Mouse (Mus musculus) C2C12 (cell line): ENCODE data around the gene Tbkbp1. TPM values are rescaled to one million over a fixed set of nuclear protein-coding genes. Genes with fewer than 3 reads are reported as not detected.

Experiments used
- H3K27me3 ChIP-seq: one replicate; pipeline ENCODE4 v1.6.1; 2011; ENCODE audit not compliant: control insufficient read depth, insufficient read depth, insufficient read length
- H3K36me3 ChIP-seq: one replicate; pipeline ENCODE4 v1.6.1; 2011; ENCODE audit not compliant: control insufficient read depth, insufficient read depth
- H3K4me3 ChIP-seq: one replicate; pipeline ENCODE4 v1.5.1; 2011; ENCODE audit warnings: mild to moderate bottlenecking, control low read depth; ENCODE audit not compliant: poor library complexity, insufficient read depth, severe bottlenecking
- H3K79me2 ChIP-seq: one replicate; pipeline ENCODE4 v1.6.1; 2011; ENCODE audit not compliant: control insufficient read depth, insufficient read depth
- H3K79me3 ChIP-seq: one replicate; pipeline ENCODE4 v1.6.1; 2011; ENCODE audit warnings: low read depth, control low read depth
- H3ac ChIP-seq: one replicate; pipeline ENCODE3; 2011; ENCODE audit warnings: low read depth; ENCODE audit not compliant: control insufficient read depth, insufficient read length
- CEBPB ChIP-seq: IDR thresholded peaks from one replicate; pipeline ENCODE4 v1.6.1; 2011; ENCODE audit warnings: low read depth, mild to moderate bottlenecking, control low read depth, moderate library complexity
- CTCF ChIP-seq: IDR thresholded peaks from one replicate; pipeline ENCODE4 v1.5.1; 2011; ENCODE audit not compliant: control insufficient read depth, insufficient read depth, insufficient read length
- FOSL1 ChIP-seq: IDR thresholded peaks from one replicate; pipeline ENCODE4 v1.8.0; 2011; ENCODE audit warnings: mild to moderate bottlenecking, low read length; ENCODE audit not compliant: poor library complexity, insufficient read depth, severe bottlenecking
- MAX ChIP-seq: IDR thresholded peaks from one replicate; pipeline ENCODE4 v1.6.1; 2011; ENCODE audit warnings: mild to moderate bottlenecking, control low read depth
- MYOD1 ChIP-seq: IDR thresholded peaks from one replicate; pipeline ENCODE4 v1.6.1; 2011; ENCODE audit warnings: low read depth; ENCODE audit not compliant: control insufficient read depth, insufficient read length
- MYOG ChIP-seq: IDR thresholded peaks from one replicate; pipeline ENCODE4 v1.6.1; 2011; ENCODE audit not compliant: control insufficient read depth, insufficient read length; ENCODE audit errors: extremely low read depth
- USF1 ChIP-seq: IDR thresholded peaks from one replicate; pipeline ENCODE4 v1.6.1; 2011; ENCODE audit warnings: low read depth, mild to moderate bottlenecking, control low read depth, moderate library complexity
- polyA plus RNA-seq: library from polyadenylated mRNA; unstranded; fragments of >200 nt; fragmentation: generic; extraction: Trizol; gene quantifications from one replicate; pipeline ENCODE4 v1.2.1, GENCODE M21; 2012; ENCODE audit warnings: missing spikeins

Tbkbp1 gene
- polyA plus RNA-seq, 1 experiment = 0.46 TPM

DNA sequence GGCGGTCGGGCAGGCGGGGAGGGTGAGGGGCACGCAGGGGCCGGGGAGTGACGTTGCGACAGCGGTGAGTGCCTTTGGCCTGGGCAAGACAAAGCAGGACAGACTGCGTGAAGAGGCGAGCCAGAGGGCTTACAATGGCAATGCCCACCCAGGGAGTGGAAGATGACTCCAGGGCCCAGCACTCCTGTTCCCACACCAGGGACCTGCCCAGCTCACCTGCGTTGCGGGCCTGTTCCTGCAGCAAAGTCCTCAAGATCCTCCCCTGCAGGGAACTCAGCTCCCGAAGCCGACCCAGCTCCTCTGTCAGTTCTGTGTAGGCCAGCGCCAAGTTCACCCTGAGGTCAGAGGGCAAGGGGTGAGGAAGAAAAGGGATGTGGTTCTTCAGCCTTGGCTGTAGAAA lies 12.0 kb downstream of the Tbkbp1 start:
- TF ChIP-seq MYOD1 (no peak), USF1 (no peak), FOSL1 (no peak), MYOG (no peak), CEBPB (no peak), MAX (no peak), CTCF (no peak)
- Histone ChIP-seq H3K36me3 (no peaks in the 10 kb centered on the region), H3K27me3 (peaks cover 74% of the 10 kb centered on the region)

DNA sequence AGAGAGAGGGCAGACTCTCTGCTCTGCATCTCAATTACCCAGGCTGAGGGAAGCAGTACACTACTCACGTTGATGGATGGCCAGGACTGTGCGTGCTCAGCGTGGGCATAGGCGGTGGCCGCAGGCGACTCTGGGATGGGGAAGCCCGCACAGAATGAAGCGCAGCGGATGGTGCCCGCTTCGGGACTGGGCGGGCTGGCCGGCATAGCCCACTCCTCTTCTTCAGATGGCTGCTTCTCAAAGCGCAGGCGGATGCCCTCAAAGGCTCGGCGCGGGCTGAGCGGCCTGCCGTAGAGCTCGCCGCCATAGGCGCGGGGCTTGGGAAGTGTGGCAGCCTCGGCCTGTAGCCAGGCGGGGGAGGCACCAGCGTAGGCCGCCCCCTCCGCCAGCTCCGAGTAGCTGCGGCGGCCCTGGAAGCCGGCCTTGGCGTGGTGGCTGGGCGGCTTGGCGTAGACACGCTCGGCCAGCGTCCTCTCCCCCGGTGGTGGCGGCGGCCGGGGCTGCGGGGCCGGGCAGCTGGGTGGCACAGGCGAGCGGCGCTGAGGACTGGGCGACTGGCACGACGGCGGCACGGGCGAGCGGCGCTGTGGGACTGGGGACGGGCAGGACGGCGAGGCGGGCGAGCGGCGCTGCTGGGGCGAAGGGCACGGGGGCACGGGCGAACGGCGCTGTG lies 12.6 kb downstream of the Tbkbp1 start:
- TF ChIP-seq USF1 (no peak), CEBPB (no peak), MAX (no peak), FOSL1 (no peak)
- H3K79me3 ChIP-seq = no peaks in the 10 kb centered on the region
- no peak overlapping the region for H3K4me3 ChIP-seq
- H3K79me2 ChIP-seq = no peaks in the 10 kb centered on the region
- H3K27me3 ChIP-seq = peaks cover 78% of the 10 kb centered on the region
- no peak overlapping the region for H3ac ChIP-seq
- no peaks in the 10 kb centered on the region for H3K36me3 ChIP-seq

More for the DNA sequence above, 12.0 kb downstream of the Tbkbp1 start:
- Histone ChIP-seq H3K79me2 (no peaks in the 10 kb centered on the region), H3K79me3 (no peaks in the 10 kb centered on the region), H3ac (no peak overlapping the region), H3K4me3 (no peak overlapping the region)

DNA sequence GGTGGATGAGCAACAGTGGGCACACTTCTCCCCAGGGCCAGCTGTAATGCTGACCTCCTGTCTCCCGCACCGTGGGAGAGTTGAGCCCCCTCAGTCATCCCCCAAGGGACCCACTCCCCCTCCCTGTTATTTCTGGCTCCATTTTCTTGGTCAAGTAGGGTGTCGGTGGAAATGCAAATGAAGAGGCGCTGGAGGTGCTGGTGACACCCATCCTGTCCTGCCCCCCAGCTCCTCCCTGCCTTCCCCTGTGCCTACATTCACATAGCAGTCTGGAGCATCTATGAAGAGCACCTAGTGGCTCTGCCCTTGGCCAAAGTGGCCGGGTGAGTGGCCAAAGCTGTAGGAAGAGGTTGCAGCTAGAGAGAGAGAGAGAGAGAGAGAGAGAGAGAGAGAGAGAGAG lies 18.0 kb downstream of the Tbkbp1 start:
- H3K36me3 ChIP-seq = no peaks in the 10 kb centered on the region
- TF ChIP-seq MYOD1 (no peak), CEBPB (no peak), USF1 (no peak), FOSL1 (no peak), MYOG (no peak), CTCF (no peak), MAX (no peak)
- no peaks in the 10 kb centered on the region for H3K79me2 ChIP-seq
- no peak overlapping the region for H3K4me3 ChIP-seq
- no peaks in the 10 kb centered on the region for H3K79me3 ChIP-seq
- peaks cover 49% of the 10 kb centered on the region for H3K27me3 ChIP-seq
- no peak overlapping the region for H3ac ChIP-seq

GRCm38 (mm10) chr11:97132185-97132584 lies 19.1 kb downstream of the Tbkbp1 start:
- Histone ChIP-seq H3K4me3 (no peak overlapping the region), H3K27me3 (peaks cover 39% of the 10 kb centered on the region), H3ac (no peak overlapping the region), H3K79me3 (no peaks in the 10 kb centered on the region), H3K36me3 (no peaks in the 10 kb centered on the region), H3K79me2 (no peaks in the 10 kb centered on the region)
- TF ChIP-seq MYOG = no peak
- no peak for TF ChIP-seq CEBPB
- no peak for TF ChIP-seq USF1
- no peak for TF ChIP-seq MYOD1
- TF ChIP-seq CTCF = no peak
- no peak for TF ChIP-seq MAX
- no peak for TF ChIP-seq FOSL1

DNA sequence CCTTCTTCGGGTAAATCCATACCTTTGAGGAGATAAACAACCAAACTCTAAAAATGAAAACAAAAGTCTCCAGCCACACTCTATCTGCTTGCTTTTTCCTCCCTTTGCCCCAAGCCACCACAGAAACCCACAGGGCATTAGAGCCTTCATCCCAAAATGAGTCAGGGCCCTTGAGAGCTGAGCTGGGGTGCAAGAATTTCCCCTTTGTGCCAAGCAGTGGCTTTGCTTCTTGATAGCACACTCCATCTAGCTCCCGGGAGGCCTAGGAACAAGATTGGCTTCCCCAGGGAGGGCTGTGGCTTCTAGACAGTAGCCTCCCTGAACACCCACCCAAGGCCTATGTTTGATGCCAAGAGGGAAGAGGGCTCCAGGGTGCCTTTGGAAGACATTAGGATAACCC lies 19.6 kb downstream of the Tbkbp1 start:
- no peak overlapping the region for H3ac ChIP-seq
- no peaks in the 10 kb centered on the region for H3K79me3 ChIP-seq
- H3K27me3 ChIP-seq = peaks cover 37% of the 10 kb centered on the region
- no peak overlapping the region for H3K4me3 ChIP-seq
- H3K36me3 ChIP-seq = no peaks in the 10 kb centered on the region
- no peak for TF ChIP-seq USF1
- peak; percentile 46 for TF ChIP-seq FOSL1
- no peak for TF ChIP-seq CEBPB
- TF ChIP-seq MYOD1 = no peak
- TF ChIP-seq MAX = peak; percentile 63
- no peaks in the 10 kb centered on the region for H3K79me2 ChIP-seq

DNA sequence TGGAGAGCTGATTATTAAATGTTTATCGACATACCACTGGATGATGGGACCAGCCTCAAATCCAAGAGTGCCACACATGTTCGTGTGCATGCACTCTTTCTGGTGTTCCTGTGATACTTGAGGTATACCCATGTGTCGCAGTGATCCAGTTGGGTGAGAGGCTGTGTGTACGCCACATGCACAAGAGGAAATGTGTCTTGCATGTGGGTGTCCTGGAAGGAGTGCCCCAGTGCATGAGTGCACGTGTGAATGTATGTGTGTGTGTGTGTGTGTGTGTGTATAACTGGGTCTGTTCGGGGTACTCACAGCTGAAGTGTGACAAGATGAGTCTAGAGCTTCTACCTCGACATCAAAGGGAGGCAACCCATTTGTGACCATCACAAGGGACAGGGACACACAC lies 21.0 kb downstream of the Tbkbp1 start:
- Histone ChIP-seq H3ac (no peak overlapping the region), H3K79me2 (no peaks in the 10 kb centered on the region), H3K4me3 (no peak overlapping the region), H3K79me3 (no peaks in the 10 kb centered on the region), H3K27me3 (peaks cover 39% of the 10 kb centered on the region), H3K36me3 (no peaks in the 10 kb centered on the region)
- TF ChIP-seq CEBPB (no peak), FOSL1 (no peak), MAX (no peak), MYOG (no peak), MYOD1 (no peak), USF1 (no peak), CTCF (no peak)
